Mouse (Mus musculus) subcutaneous adipose tissue, adult 2 months (tissue): ENCODE measurements around the gene Olfr1098. TPM values are rescaled to one million over a fixed set of nuclear protein-coding genes. Genes with fewer than 3 reads are reported as not detected.

ENCODE experiments used
- polyA plus RNA-seq: library from polyadenylated mRNA; depleted of rRNA; stranded (reverse); fragments of >200 nt; gene quantifications from 2 replicates; pipeline ENCODE4 v1.2.3, GENCODE M21; 2012; ENCODE audit warnings: low replicate concordance; rRNA removed

Olfr1098 gene
- polyA plus RNA-seq: not detected in 2 replicates

GRCm38 (mm10) chr2:86924445-86924844, at the start of gene Olfr1098:
TSS of gene Olfr1098 (minus strand) at chr2:86924545.

GRCm38 (mm10) chr2:86960593-86960992, 36.2 kb upstream of the Olfr1098 start, which contains the start of gene Olfr1099:
TSS of gene Olfr1099 (minus strand) at chr2:86960693.

DNA sequence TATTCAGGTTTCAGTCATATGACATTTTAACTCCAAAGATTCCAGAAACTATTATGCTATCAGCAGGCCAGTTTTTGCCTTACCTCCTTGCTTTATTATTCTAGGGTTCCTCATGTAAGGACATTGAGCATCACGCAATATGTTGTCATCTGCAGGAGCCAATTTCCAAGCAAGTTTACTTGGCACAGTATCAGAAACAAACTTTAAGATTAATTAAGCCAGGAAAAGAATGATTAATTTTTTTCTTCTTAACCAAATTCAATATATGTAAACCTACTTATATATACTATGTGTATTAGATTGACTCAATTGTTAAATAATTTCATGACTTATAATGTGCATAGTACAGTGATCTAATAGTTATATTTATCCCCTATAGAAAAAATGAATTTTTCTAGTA, 32.2 kb downstream of the Olfr1098 start, which contains the start of gene Olfr1097:
Gene Olfr1097 (minus strand): TSS at position 101 of the 400 bp plus-strand sequence.

DNA sequence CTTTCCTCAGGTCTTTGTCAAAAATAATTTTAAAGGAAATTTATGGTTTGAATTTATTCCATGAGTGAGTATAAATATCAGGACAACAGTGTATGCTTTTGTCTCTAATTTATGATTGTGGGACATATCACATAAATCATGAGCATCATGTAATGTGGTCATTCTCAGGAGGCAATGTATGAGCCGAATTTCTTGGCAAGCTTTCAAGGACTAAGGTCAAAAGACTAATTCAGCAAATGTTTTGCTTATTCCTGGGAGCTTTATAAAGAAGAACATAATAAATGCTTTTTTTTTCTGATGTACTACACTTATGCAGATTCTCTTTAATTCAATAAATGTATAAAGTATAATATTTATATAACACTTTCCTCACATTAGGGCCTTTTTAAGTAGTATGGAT, 49.6 kb downstream of the Olfr1098 start, which contains the start of gene Gm13723:
Gene Gm13723 (minus strand): TSS at position 101 of the 400 bp plus-strand sequence.

Other genes with a start within 250 kb of the Olfr1098 start
- not detected in 2 replicates for gene Olfr1086, start 244.5 kb downstream of the Olfr1098 start, polyA plus RNA-seq
- not detected in 2 replicates for gene Olfr1087, start 226.2 kb downstream of the Olfr1098 start, polyA plus RNA-seq
- gene Olfr1089, start 190.8 kb downstream of the Olfr1098 start, polyA plus RNA-seq: not detected in 2 replicates
- gene Olfr1090, start 165.6 kb downstream of the Olfr1098 start, polyA plus RNA-seq: not detected in 2 replicates
- gene Olfr1093, start 142.1 kb downstream of the Olfr1098 start, polyA plus RNA-seq: not detected in 2 replicates
- gene Olfr141, start 114.5 kb downstream of the Olfr1098 start, polyA plus RNA-seq: not detected in 2 replicates
- gene Olfr1094, start 99.9 kb downstream of the Olfr1098 start, polyA plus RNA-seq: not detected in 2 replicates
- not detected in 2 replicates for gene Olfr1095, start 72.8 kb downstream of the Olfr1098 start, polyA plus RNA-seq
- gene Gm13723, start 49.7 kb downstream of the Olfr1098 start, polyA plus RNA-seq: not detected in 2 replicates
- not detected in 2 replicates for gene Olfr1097, start 32.3 kb downstream of the Olfr1098 start, polyA plus RNA-seq
- not detected in 2 replicates for gene Olfr1099, start 36.1 kb upstream of the Olfr1098 start, polyA plus RNA-seq
- gene Olfr1100, start 55.4 kb upstream of the Olfr1098 start, polyA plus RNA-seq: not detected in 2 replicates
- not detected in 2 replicates for gene Olfr1101, start 66.7 kb upstream of the Olfr1098 start, polyA plus RNA-seq
- gene Olfr1102, start 73.9 kb upstream of the Olfr1098 start, polyA plus RNA-seq: not detected in 2 replicates
- not detected in 2 replicates for gene Olfr1104, start 102.5 kb upstream of the Olfr1098 start, polyA plus RNA-seq
- not detected in 2 replicates for gene Olfr1105, start 112.0 kb upstream of the Olfr1098 start, polyA plus RNA-seq
- not detected in 2 replicates for gene Olfr1106, start 127.7 kb upstream of the Olfr1098 start, polyA plus RNA-seq
- gene Olfr1107, start 151.3 kb upstream of the Olfr1098 start, polyA plus RNA-seq: not detected in 2 replicates
- gene Olfr1109, start 171.5 kb upstream of the Olfr1098 start, polyA plus RNA-seq: not detected in 2 replicates
- gene Olfr259, start 190.0 kb upstream of the Olfr1098 start, polyA plus RNA-seq: not detected in 2 replicates
- gene Olfr1110, start 215.8 kb upstream of the Olfr1098 start, polyA plus RNA-seq: not detected in 2 replicates
- not detected in 2 replicates for gene Olfr1111, start 228.1 kb upstream of the Olfr1098 start, polyA plus RNA-seq